In the genomic region with DNA sequence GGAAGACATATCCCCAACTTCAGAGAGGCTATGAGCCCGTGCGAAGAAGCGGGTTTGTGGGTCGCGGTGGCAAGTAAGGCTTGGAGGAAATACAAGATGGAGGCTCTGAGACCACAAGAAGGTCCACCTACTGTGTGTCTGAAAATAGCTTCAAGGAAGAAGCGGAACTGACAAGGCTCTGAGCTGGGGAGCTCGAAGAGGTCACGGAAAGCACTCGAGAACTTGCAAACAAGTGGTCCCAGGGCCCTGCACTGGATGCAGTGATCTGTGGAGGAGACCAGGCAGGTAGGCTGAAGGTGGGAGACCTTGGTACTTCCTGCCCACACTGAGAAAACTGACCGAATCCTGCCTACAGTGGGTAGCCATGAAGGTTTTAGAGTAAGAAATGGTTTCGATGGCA, we compare ENCODE assay signal across 22 mouse cellular contexts. TPM values are rescaled to one million over a fixed set of nuclear protein-coding genes. Genes with fewer than 3 reads are reported as not detected.
DNase-seq lines count a peak whose midpoint lies in the region; ATAC-seq lines count a peak whose summit lies in the region.
"Had no signal": no experiment of that assay in that cellular context is flagged by ENCODE, and none has a peak within 500 bp of the region (broad histone marks: within the 10 kb centered on the region; RNA-seq: fewer than 3 reads in every experiment).

No protein-coding gene starts in this region.

- H3K27me3 ChIP-seq in liver, embryonic 11.5 days (replicated peaks; ENCODE audit: control insufficient read depth, insufficient read depth, low read length) = no peaks in the 10 kb centered on the region
- H3K27me3 ChIP-seq in liver, embryonic 12.5 days (replicated peaks) = no peaks in the 10 kb centered on the region
- no peaks in the 10 kb centered on the region for H3K27me3 ChIP-seq in midbrain, embryonic 11.5 days (ENCODE audit: control insufficient read depth, insufficient read depth, low read length)
- H3K27me3 ChIP-seq in midbrain, embryonic 13.5 days = no peaks in the 10 kb centered on the region
- H3K27me3 ChIP-seq: CH12.LX had no signal

- no peaks in the 10 kb centered on the region for H3K36me3 ChIP-seq in liver, embryonic 11.5 days (ENCODE audit: control insufficient read depth, insufficient read depth, low read length)
- H3K36me3 ChIP-seq in liver, embryonic 12.5 days = no peaks in the 10 kb centered on the region
- H3K36me3 ChIP-seq in midbrain, embryonic 11.5 days (ENCODE audit: control insufficient read depth, insufficient read depth, low read length) = no peaks in the 10 kb centered on the region
- no peaks in the 10 kb centered on the region for H3K36me3 ChIP-seq in midbrain, embryonic 13.5 days
- H3K36me3 ChIP-seq: G1E had no signal

- 79% methylated on average over 11 of the region's 11 CpGs for WGBS in liver, embryonic 11.5 days
- WGBS in liver, embryonic 12.5 days (ENCODE audit: insufficient replicate concordance) = 63% methylated on average over 11 of the region's 11 CpGs
- WGBS in midbrain, embryonic 11.5 days = 95% methylated on average over 11 of the region's 11 CpGs
- WGBS in midbrain, embryonic 13.5 days = 97% methylated on average over 11 of the region's 11 CpGs

- no peak overlapping the region for H3K9ac ChIP-seq in liver, embryonic 11.5 days (ENCODE audit: low read depth, low read length)
- H3K9ac ChIP-seq in liver, embryonic 12.5 days = no peak overlapping the region
- no peak overlapping the region for H3K9ac ChIP-seq in midbrain, embryonic 11.5 days (ENCODE audit: low read length)
- H3K9ac ChIP-seq in midbrain, embryonic 13.5 days (replicated peaks) = no peak overlapping the region

- H3K4me1 ChIP-seq in liver, embryonic 11.5 days (replicated peaks; ENCODE audit: control insufficient read depth, insufficient read depth, low read length) = no peaks in the 10 kb centered on the region
- no peaks in the 10 kb centered on the region for H3K4me1 ChIP-seq in liver, embryonic 12.5 days
- H3K4me1 ChIP-seq in midbrain, embryonic 11.5 days (ENCODE audit: control insufficient read depth, insufficient read depth, low read length) = peaks cover 11% of the 10 kb centered on the region
- H3K4me1 ChIP-seq in midbrain, embryonic 13.5 days (replicated peaks) = peaks cover 30% of the 10 kb centered on the region

- no peaks in the 10 kb centered on the region for H3K9me3 ChIP-seq in liver, embryonic 11.5 days (ENCODE audit: control insufficient read depth, low read length)
- H3K9me3 ChIP-seq in liver, embryonic 12.5 days (replicated peaks) = no peaks in the 10 kb centered on the region
- H3K9me3 ChIP-seq in midbrain, embryonic 11.5 days (ENCODE audit: control insufficient read depth, low read length) = no peaks in the 10 kb centered on the region
- H3K9me3 ChIP-seq in midbrain, embryonic 13.5 days = no peaks in the 10 kb centered on the region

- no peak overlapping the region for H3K4me2 ChIP-seq in liver, embryonic 11.5 days
- no peak overlapping the region for H3K4me2 ChIP-seq in liver, embryonic 12.5 days
- no peak overlapping the region for H3K4me2 ChIP-seq in midbrain, embryonic 11.5 days
- no peak overlapping the region for H3K4me2 ChIP-seq in midbrain, embryonic 13.5 days (replicated peaks)

- H3K4me3 ChIP-seq in liver, embryonic 11.5 days (ENCODE audit: low read depth, low read length) = no peak overlapping the region
- H3K4me3 ChIP-seq in liver, embryonic 12.5 days = no peak overlapping the region
- no peak overlapping the region for H3K4me3 ChIP-seq in midbrain, embryonic 11.5 days (ENCODE audit: low read depth, low read length)
- H3K4me3 ChIP-seq in midbrain, embryonic 13.5 days (replicated peaks) = no peak overlapping the region

- peak; percentile 80 for DNase-seq in heart, adult 11 months
- DNase-seq in heart, adult 18-20 months = no peak
- no peak for DNase-seq in liver, embryonic 11.5 days (ENCODE audit: low spot score)
- DNase-seq in midbrain, embryonic 11.5 days (ENCODE audit: low spot score, missing footprints) = peak; percentile 80
- DNase-seq: adrenal gland, adult 2 months; adrenal gland, adult 8-10 months; adrenal gland, postnatal 10 days; adrenal gland, postnatal 14 days; adrenal gland, postnatal 25 days; adrenal gland, postnatal 36 days; B cell, adult 2 months; cerebellum, adult 11 months; cerebellum, adult 11-12 months; cerebellum, adult 18-20 months had no signal

- peak overlapping the region; percentile 5; the same call in 1 of the 2 replicates for H3K27ac ChIP-seq in liver, embryonic 11.5 days (ENCODE audit: low read depth, low read length)
- H3K27ac ChIP-seq in liver, embryonic 12.5 days = no peak overlapping the region
- H3K27ac ChIP-seq in midbrain, embryonic 11.5 days (ENCODE audit: low read depth, low read length) = no peak overlapping the region
- H3K27ac ChIP-seq in midbrain, embryonic 13.5 days = no peak overlapping the region

- ATAC-seq in liver, embryonic 11.5 days (replicated peaks; ENCODE audit: low FRiP score) = no peak
- ATAC-seq in liver, embryonic 12.5 days = no peak
- no peak for ATAC-seq in midbrain, embryonic 11.5 days (ENCODE audit: low FRiP score)
- ATAC-seq in midbrain, embryonic 13.5 days = no peak
- ATAC-seq: activated CD4-positive, CD25-positive, alpha-beta regulatory T cell, adult 4 months; CD4-positive, CD25-positive, alpha-beta regulatory T cell, adult 4 months; Patski had no signal

RNA-seq across cellular contexts. Expression of a gene that starts 22.5 kb away (rescaled TPM):
- 10 to 100 TPM in 1 of 2 experiments, 1 to 10 TPM in 1; 9.9 to 10.8 TPM for total RNA-seq in heart, adult 18-20 months (2021)
- polyA plus RNA-seq in liver, embryonic 11.5 days (2014; fragmentation: Nextera tagmentation; extraction: Ambion mirVana) = 32.6 and 39.6 TPM in 2 replicates
- 11.2 and 12.7 TPM in 2 replicates for polyA plus RNA-seq in liver, embryonic 12.5 days (2016; fragmentation: Nextera tagmentation; extraction: Ambion mirVana)
- polyA plus RNA-seq in midbrain, embryonic 11.5 days (2014; fragmentation: Nextera tagmentation; extraction: Ambion mirVana) = 911 and 979 TPM in 2 replicates
- polyA plus RNA-seq in midbrain, embryonic 13.5 days (2015; fragmentation: Nextera tagmentation; extraction: Ambion mirVana) = 2,051 and 2,103 TPM in 2 replicates
- total RNA-seq: MEL had no signal
- polyA plus RNA-seq: G1E had no signal

Comparison
In these comparisons a context has a peak if more than half of its experiments do, and no peak if none do; other contexts are left out.
1. DNase-seq: peak in heart, adult 11 months (single experiment) and midbrain, embryonic 11.5 days (single experiment); none in heart, adult 18-20 months (0 of 2) and liver, embryonic 11.5 days (single experiment).
2. RNA of a gene that starts 22.5 kb away (polyA plus RNA-seq): 2,051 to 2,103 TPM in midbrain, embryonic 13.5 days and 911 to 979 TPM in midbrain, embryonic 11.5 days; 32.6 to 39.6 TPM in liver, embryonic 11.5 days and 11.2 to 12.7 TPM in liver, embryonic 12.5 days; every median in the first group is over 10 times any median in the second.